Comparison of ENCODE assay signal across 16 mouse cellular contexts in the genomic region with DNA sequence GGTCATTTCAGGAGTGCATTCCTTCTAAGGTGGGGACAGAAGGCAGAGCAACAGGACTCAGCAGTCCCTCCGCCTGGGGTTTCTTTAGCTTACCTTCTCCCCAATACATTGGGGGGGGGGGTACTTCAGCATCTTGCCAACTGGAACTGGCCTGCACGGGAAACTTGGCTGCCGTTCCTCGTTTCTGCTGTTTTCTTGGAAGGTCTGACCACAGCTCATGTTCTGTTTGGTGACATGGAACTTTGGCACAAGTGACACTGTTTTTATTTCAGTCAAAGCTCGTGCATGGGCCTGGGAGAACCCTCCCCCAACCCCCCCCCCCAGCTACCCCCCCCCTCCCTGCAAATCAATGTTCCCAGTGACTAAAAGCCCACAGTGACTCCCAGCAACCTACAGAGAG. TPM values are rescaled to one million over a fixed set of nuclear protein-coding genes. Genes with fewer than 3 reads are reported as not detected.
A peak's percentile ranks its signal among the peaks of the same experiment; 100 is the strongest.
DNase-seq lines count a peak whose midpoint lies in the region; ATAC-seq lines count a peak whose summit lies in the region.
"Had no signal": no experiment of that assay in that cellular context is flagged by ENCODE, and none has a peak within 500 bp of the region (broad histone marks: within the 10 kb centered on the region; RNA-seq: fewer than 3 reads in every experiment).

No protein-coding gene starts in this region.

- H3K4me1 ChIP-seq in embryonic facial prominence, embryonic 13.5 days = peaks cover 9% of the 10 kb centered on the region; the same call in 1 of the 2 replicates
- H3K4me1 ChIP-seq in embryonic facial prominence, embryonic 10.5 days = peaks cover 30% of the 10 kb centered on the region
- peaks cover 21% of the 10 kb centered on the region for H3K4me1 ChIP-seq in lung, embryonic 16.5 days (replicated peaks; ENCODE audit: control insufficient read depth, insufficient read depth, low read length)

- no peak overlapping the region for H3K4me3 ChIP-seq in embryonic facial prominence, embryonic 13.5 days
- H3K4me3 ChIP-seq in embryonic facial prominence, embryonic 10.5 days = no peak overlapping the region
- no peak overlapping the region for H3K4me3 ChIP-seq in lung, embryonic 16.5 days (ENCODE audit: low read length)
- H3K4me3 ChIP-seq: forebrain, embryonic 15.5 days; megakaryocyte, embryonic 14.5 days had no signal

- no peak for DNase-seq in embryonic facial prominence, embryonic 10.5 days (ENCODE audit: low spot score)
- DNase-seq in kidney, postnatal 36 days = peak; percentile 8 to 13
- DNase-seq in kidney, postnatal 14 days = no peak
- DNase-seq in heart, adult 9 months (ENCODE audit: low spot score in 2 of 2) = peak; percentile 24 to 46
- no peak for DNase-seq in T-cell, adult 2 months (ENCODE audit: low spot score)
- DNase-seq in right cerebral cortex, adult 2 months (ENCODE audit: low spot score in 2 of 2) = no peak
- DNase-seq: adrenal gland, adult 2 months; B cell, adult 2 months; cerebellum, adult 11-12 months; embryo, embryonic 11 days; kidney, postnatal 10 days; retina, postnatal 1 day had no signal

- no peak for ATAC-seq in embryonic facial prominence, embryonic 13.5 days (ENCODE audit: insufficient number of reproducible peaks, insufficient read depth, low FRiP score, low TSS enrichment, low read depth)
- peak; percentile 80 for ATAC-seq in lung, embryonic 16.5 days (ENCODE audit: low read depth)
- ATAC-seq: forebrain, embryonic 15.5 days had no signal

- peak overlapping the region; percentile 51; the same call in 1 of the 2 replicates for H3K27ac ChIP-seq in embryonic facial prominence, embryonic 13.5 days
- no peak overlapping the region for H3K27ac ChIP-seq in embryonic facial prominence, embryonic 10.5 days (replicated peaks)
- H3K27ac ChIP-seq in lung, embryonic 16.5 days (ENCODE audit: low read length) = peak overlapping the region; percentile 62
- H3K27ac ChIP-seq: forebrain, embryonic 15.5 days had no signal

- H3K4me2 ChIP-seq in embryonic facial prominence, embryonic 13.5 days = no peak overlapping the region
- no peak overlapping the region for H3K4me2 ChIP-seq in lung, embryonic 16.5 days (ENCODE audit: low read depth, low read length)
- H3K4me2 ChIP-seq: forebrain, embryonic 15.5 days had no signal

- H3K27me3 ChIP-seq in embryonic facial prominence, embryonic 13.5 days = no peaks in the 10 kb centered on the region
- no peaks in the 10 kb centered on the region for H3K27me3 ChIP-seq in embryonic facial prominence, embryonic 10.5 days (replicated peaks; ENCODE audit: low read depth, poor library complexity, severe bottlenecking)
- H3K27me3 ChIP-seq in lung, embryonic 16.5 days (ENCODE audit: control insufficient read depth, insufficient read depth, low read depth, low read length) = no peaks in the 10 kb centered on the region
- H3K27me3 ChIP-seq: forebrain, embryonic 15.5 days had no signal

- H3K9ac ChIP-seq in embryonic facial prominence, embryonic 13.5 days = 0 out of 2 replicates have a peak overlapping the region, but pooled peaks have one; percentile 21
- no peak overlapping the region for H3K9ac ChIP-seq in lung, embryonic 16.5 days (ENCODE audit: low read length)
- H3K9ac ChIP-seq: forebrain, embryonic 15.5 days had no signal

- no peaks in the 10 kb centered on the region for H3K36me3 ChIP-seq in embryonic facial prominence, embryonic 13.5 days
- H3K36me3 ChIP-seq in embryonic facial prominence, embryonic 10.5 days (replicated peaks) = no peaks in the 10 kb centered on the region
- H3K36me3 ChIP-seq in lung, embryonic 16.5 days (ENCODE audit: control insufficient read depth, insufficient read depth, low read length) = no peaks in the 10 kb centered on the region
- H3K36me3 ChIP-seq: forebrain, embryonic 15.5 days had no signal

- 41% methylated on average over 5 of the region's 5 CpGs for WGBS in embryonic facial prominence, embryonic 13.5 days
- WGBS in embryonic facial prominence, embryonic 10.5 days = 65% methylated on average over 5 of the region's 5 CpGs
- WGBS in lung, embryonic 16.5 days = 9% methylated on average over 5 of the region's 5 CpGs

- H3K9me3 ChIP-seq in embryonic facial prominence, embryonic 13.5 days = no peaks in the 10 kb centered on the region
- no peaks in the 10 kb centered on the region for H3K9me3 ChIP-seq in embryonic facial prominence, embryonic 10.5 days
- no peaks in the 10 kb centered on the region for H3K9me3 ChIP-seq in lung, embryonic 16.5 days (ENCODE audit: control insufficient read depth, low read length)
- H3K9me3 ChIP-seq: forebrain, embryonic 15.5 days; megakaryocyte, embryonic 14.5 days had no signal

RNA-seq across cellular contexts. Expression of gene Rab4a, which starts 58.0 kb away (rescaled TPM):
- polyA plus RNA-seq in embryonic facial prominence, embryonic 13.5 days (2015; fragmentation: Nextera tagmentation; extraction: Ambion mirVana) = 48.9 and 51.7 TPM in 2 replicates
- 56.8 and 58.0 TPM in 2 replicates for polyA plus RNA-seq in embryonic facial prominence, embryonic 10.5 days (2016; fragmentation: Nextera tagmentation; extraction: Ambion mirVana)
- 27.4 and 32.2 TPM in 2 replicates for polyA plus RNA-seq in lung, embryonic 16.5 days (2015; fragmentation: Nextera tagmentation; extraction: Ambion mirVana)

Comparison
In these comparisons a context has a peak if more than half of its experiments do, and no peak if none do; other contexts are left out.
1. DNase-seq: peak in kidney, postnatal 36 days (2 of 2) and heart, adult 9 months (2 of 2); none in embryonic facial prominence, embryonic 10.5 days (single experiment), kidney, postnatal 14 days (single experiment), T-cell, adult 2 months (single experiment) and right cerebral cortex, adult 2 months (0 of 2).